Mouse (Mus musculus): ENCODE measurements around the gene Usp20. TPM values are rescaled to one million over a fixed set of nuclear protein-coding genes. Genes with fewer than 3 reads are reported as not detected.

The Usp20 gene
- polyA plus RNA-seq, 1 experiment from 2014 or later: 14.8 TPM

- no peaks in the 10 kb centered on the region; the same call in 1 of the 2 replicates for H3K36me3 ChIP-seq (ENCODE audit: control insufficient read depth, insufficient read depth, low read length)
- no peak overlapping the region for H3K4me2 ChIP-seq (replicated peaks; ENCODE audit: low read depth, low read length)
- no peaks in the 10 kb centered on the region for H3K27me3 ChIP-seq (ENCODE audit: control insufficient read depth, insufficient read depth, low read length)
- DNase-seq (ENCODE audit: low spot score): no peak
- H3K9me3 ChIP-seq (ENCODE audit: control insufficient read depth, low read length): no peaks in the 10 kb centered on the region
- no peaks in the 10 kb centered on the region for H3K4me1 ChIP-seq (replicated peaks; ENCODE audit: control insufficient read depth, insufficient read depth, low read length)
- H3K9ac ChIP-seq (ENCODE audit: low read depth, low read length): no peak overlapping the region
- no peak overlapping the region for H3K27ac ChIP-seq (ENCODE audit: low read depth, low read length)
- H3K4me3 ChIP-seq (ENCODE audit: low read depth, low read length): no peak overlapping the region
- 72% methylated on average over 6 of the region's 6 CpGs for WGBS
- ATAC-seq (ENCODE audit: low FRiP score): no peak
Measured at GRCm38 (mm10) chr2:31057549-31058177, 75.6 kb downstream of the Usp20 start.

GRCm38 (mm10) chr2:31058443-31058842 lies 76.4 kb downstream of the Usp20 start:
- DNase-seq (ENCODE audit: low spot score): no peak
- no peaks in the 10 kb centered on the region for H3K9me3 ChIP-seq (ENCODE audit: control insufficient read depth, low read length)
- no peak overlapping the region for H3K27ac ChIP-seq (ENCODE audit: low read depth, low read length)
- H3K9ac ChIP-seq (ENCODE audit: low read depth, low read length): no peak overlapping the region
- no peak for ATAC-seq (ENCODE audit: low FRiP score)
- H3K36me3 ChIP-seq (ENCODE audit: control insufficient read depth, insufficient read depth, low read length): no peaks in the 10 kb centered on the region; the same call in 1 of the 2 replicates
- no peak overlapping the region for H3K4me2 ChIP-seq (replicated peaks; ENCODE audit: low read depth, low read length)
- H3K27me3 ChIP-seq (ENCODE audit: control insufficient read depth, insufficient read depth, low read length): no peaks in the 10 kb centered on the region
- 87% methylated on average over 4 of the region's 4 CpGs for WGBS
- no peaks in the 10 kb centered on the region for H3K4me1 ChIP-seq (replicated peaks; ENCODE audit: control insufficient read depth, insufficient read depth, low read length)
- no peak overlapping the region for H3K4me3 ChIP-seq (ENCODE audit: low read depth, low read length)

- ATAC-seq (ENCODE audit: low FRiP score): no peak
- no peaks in the 10 kb centered on the region for H3K9me3 ChIP-seq (ENCODE audit: control insufficient read depth, low read length)
- H3K4me1 ChIP-seq (replicated peaks; ENCODE audit: control insufficient read depth, insufficient read depth, low read length): no peaks in the 10 kb centered on the region
- H3K27me3 ChIP-seq (ENCODE audit: control insufficient read depth, insufficient read depth, low read length): 0 out of 2 replicates have a peak, but pooled peaks cover 2% of the 10 kb centered on the region
- WGBS: 97% methylated on average over 1 of the region's 1 CpGs
- H3K27ac ChIP-seq (ENCODE audit: low read depth, low read length): no peak overlapping the region
- H3K4me3 ChIP-seq (ENCODE audit: low read depth, low read length): no peak overlapping the region
- DNase-seq (ENCODE audit: low spot score): no peak
- H3K9ac ChIP-seq (ENCODE audit: low read depth, low read length): no peak overlapping the region
- H3K36me3 ChIP-seq (ENCODE audit: control insufficient read depth, insufficient read depth, low read length): no peaks in the 10 kb centered on the region
- H3K4me2 ChIP-seq (replicated peaks; ENCODE audit: low read depth, low read length): no peak overlapping the region
Measured at GRCm38 (mm10) chr2:31060271-31060670, 78.2 kb downstream of the Usp20 start.

GRCm38 (mm10) chr2:31060787-31061730 lies 79.0 kb downstream of the Usp20 start:
- no peak for DNase-seq (ENCODE audit: low spot score)
- Histone ChIP-seq H3K9ac (ENCODE audit: low read depth, low read length) (no peak overlapping the region), H3K4me3 (ENCODE audit: low read depth, low read length) (no peak overlapping the region), H3K9me3 (ENCODE audit: control insufficient read depth, low read length) (no peaks in the 10 kb centered on the region), H3K4me1 (replicated peaks; ENCODE audit: control insufficient read depth, insufficient read depth, low read length) (no peaks in the 10 kb centered on the region), H3K27me3 (ENCODE audit: control insufficient read depth, insufficient read depth, low read length) (0 out of 2 replicates have a peak, but pooled peaks cover 2% of the 10 kb centered on the region), H3K27ac (ENCODE audit: low read depth, low read length) (no peak overlapping the region), H3K36me3 (ENCODE audit: control insufficient read depth, insufficient read depth, low read length) (no peaks in the 10 kb centered on the region), H3K4me2 (replicated peaks; ENCODE audit: low read depth, low read length) (no peak overlapping the region)
- ATAC-seq (ENCODE audit: low FRiP score): no peak
- 86% methylated on average over 28 of the region's 28 CpGs for WGBS

GRCm38 (mm10) chr2:31061868-31062628 lies 80.0 kb downstream of the Usp20 start:
- H3K36me3 ChIP-seq (ENCODE audit: control insufficient read depth, insufficient read depth, low read length): no peaks in the 10 kb centered on the region
- no peak for DNase-seq (ENCODE audit: low spot score)
- no peak for ATAC-seq (ENCODE audit: low FRiP score)
- 0 out of 2 replicates have a peak, but pooled peaks cover 2% of the 10 kb centered on the region for H3K27me3 ChIP-seq (ENCODE audit: control insufficient read depth, insufficient read depth, low read length)
- H3K4me2 ChIP-seq (replicated peaks; ENCODE audit: low read depth, low read length): no peak overlapping the region
- H3K9me3 ChIP-seq (ENCODE audit: control insufficient read depth, low read length): no peaks in the 10 kb centered on the region
- no peak overlapping the region for H3K9ac ChIP-seq (ENCODE audit: low read depth, low read length)
- peaks cover 3% of the 10 kb centered on the region; the same call in 1 of the 2 replicates for H3K4me1 ChIP-seq (replicated peaks; ENCODE audit: control insufficient read depth, insufficient read depth, low read length)
- H3K27ac ChIP-seq (ENCODE audit: low read depth, low read length): no peak overlapping the region
- H3K4me3 ChIP-seq (ENCODE audit: low read depth, low read length): no peak overlapping the region
- 92% methylated on average over 10 of the region's 10 CpGs for WGBS

GRCm38 (mm10) chr2:31066019-31066789 lies 84.1 kb downstream of the Usp20 start:
- Histone ChIP-seq H3K4me1 (replicated peaks; ENCODE audit: control insufficient read depth, insufficient read depth, low read length) (peaks cover 3% of the 10 kb centered on the region; the same call in 1 of the 2 replicates), H3K9me3 (ENCODE audit: control insufficient read depth, low read length) (no peaks in the 10 kb centered on the region), H3K27me3 (ENCODE audit: control insufficient read depth, insufficient read depth, low read length) (0 out of 2 replicates have a peak, but pooled peaks cover 2% of the 10 kb centered on the region), H3K36me3 (ENCODE audit: control insufficient read depth, insufficient read depth, low read length) (no peaks in the 10 kb centered on the region), H3K27ac (ENCODE audit: low read depth, low read length) (no peak overlapping the region; the same call in 1 of the 2 replicates), H3K4me2 (replicated peaks; ENCODE audit: low read depth, low read length) (no peak overlapping the region), H3K9ac (ENCODE audit: low read depth, low read length) (no peak overlapping the region), H3K4me3 (ENCODE audit: low read depth, low read length) (no peak overlapping the region)
- ATAC-seq (ENCODE audit: low FRiP score): no peak
- 82% methylated on average over 11 of the region's 11 CpGs for WGBS
- no peak for DNase-seq (ENCODE audit: low spot score)

- no peaks in the 10 kb centered on the region for H3K9me3 ChIP-seq (ENCODE audit: control insufficient read depth, low read length)
- H3K4me1 ChIP-seq (replicated peaks; ENCODE audit: control insufficient read depth, insufficient read depth, low read length): peaks cover 3% of the 10 kb centered on the region; the same call in 1 of the 2 replicates
- H3K4me3 ChIP-seq (ENCODE audit: low read depth, low read length): no peak overlapping the region
- H3K36me3 ChIP-seq (ENCODE audit: control insufficient read depth, insufficient read depth, low read length): no peaks in the 10 kb centered on the region
- no peak overlapping the region for H3K4me2 ChIP-seq (replicated peaks; ENCODE audit: low read depth, low read length)
- H3K27ac ChIP-seq (ENCODE audit: low read depth, low read length): peak overlapping the region; percentile 69; the same call in 1 of the 2 replicates
- no peak for DNase-seq (ENCODE audit: low spot score)
- WGBS: 83% methylated on average over 13 of the region's 13 CpGs
- ATAC-seq (ENCODE audit: low FRiP score): no peak
- H3K27me3 ChIP-seq (ENCODE audit: control insufficient read depth, insufficient read depth, low read length): 0 out of 2 replicates have a peak, but pooled peaks cover 2% of the 10 kb centered on the region
- no peak overlapping the region for H3K9ac ChIP-seq (ENCODE audit: low read depth, low read length)
Measured at GRCm38 (mm10) chr2:31067059-31067595, 85.0 kb downstream of the Usp20 start.

Data from hindbrain, embryonic 11.5 days (tissue).